Mouse (Mus musculus) liver, postnatal 0 days (tissue): ENCODE measurements around the gene Cnot6.

ENCODE experiments used
- CTCF ChIP-seq: sonication (generic); IDR thresholded peaks from 2 replicates; pipeline ENCODE4 v1.5.1; 2016; ENCODE audit warnings: antibody characterized with exemption, low read depth
- EP300 ChIP-seq: IDR thresholded peaks from 2 replicates; pipeline ENCODE4 v1.6.1; 2016; ENCODE audit warnings: antibody characterized with exemption, low read depth, mild to moderate bottlenecking

GRCm38 (mm10) chr11:49713336-49714334, 1.1 kb upstream of the Cnot6 start:
- TF ChIP-seq CTCF (no peak), EP300 (no peak)
